17 mouse cellular contexts compared by ENCODE assay signal in genomic region chr6:98307647-98308046, GRCm38 (mm10). TPM values are rescaled to one million over a fixed set of nuclear protein-coding genes. Genes with fewer than 3 reads are reported as not detected.
DNase-seq lines count a peak whose midpoint lies in the region; ATAC-seq lines count a peak whose summit lies in the region.
"Had no signal": no experiment of that assay in that cellular context is flagged by ENCODE, and none has a peak within 500 bp of the region (broad histone marks: within the 10 kb centered on the region; RNA-seq: fewer than 3 reads in every experiment).

No protein-coding gene starts in this region.

- H3K4me3 ChIP-seq in forebrain, embryonic 14.5 days (ENCODE audit: low read depth, low read length): no peak overlapping the region
- H3K4me3 ChIP-seq: erythroblast, embryonic 14.5 days; heart, embryonic 13.5 days had no signal

- peak; percentile 7 for DNase-seq in adrenal gland, postnatal 14 days
- no peak for DNase-seq in adrenal gland, postnatal 4 days (ENCODE audit: low spot score in 2 of 2)
- peak; percentile 26 for DNase-seq in lung, postnatal 36 days
- DNase-seq in lung, postnatal 14 days: no peak
- peak; percentile 29 to 46 for DNase-seq in heart, postnatal 14 days
- DNase-seq in urinary bladder, postnatal 25 days (ENCODE audit: low spot score): peak; percentile 59
- no peak for DNase-seq in forebrain, embryonic 14.5 days (ENCODE audit: low spot score)
- DNase-seq in embryo, embryonic 10.5 days (ENCODE audit: low spot score): no peak
- DNase-seq: cerebellum, postnatal 36 days; liver had no signal

- no peaks in the 10 kb centered on the region for H3K4me1 ChIP-seq in forebrain, embryonic 14.5 days (ENCODE audit: control insufficient read depth, insufficient read depth, low read length)
- H3K4me1 ChIP-seq: heart, embryonic 13.5 days had no signal

- intact Hi-C loops in heart, postnatal 14 days (cut with DNase I): no loop called here

- H3K4me2 ChIP-seq in forebrain, embryonic 14.5 days (ENCODE audit: low read length): no peak overlapping the region
- H3K4me2 ChIP-seq: heart, embryonic 13.5 days had no signal

- no peak overlapping the region for H3K27ac ChIP-seq in forebrain, embryonic 14.5 days (ENCODE audit: low read depth, low read length)
- H3K27ac ChIP-seq: heart, embryonic 13.5 days; kidney, postnatal 0 days had no signal

- H3K9ac ChIP-seq in forebrain, embryonic 14.5 days (ENCODE audit: low read length): no peak overlapping the region
- H3K9ac ChIP-seq: heart, embryonic 13.5 days had no signal

- H3K36me3 ChIP-seq in forebrain, embryonic 14.5 days (ENCODE audit: control insufficient read depth, insufficient read depth, low read length): no peaks in the 10 kb centered on the region
- H3K36me3 ChIP-seq: heart, embryonic 13.5 days had no signal

- 74% methylated on average over 3 of the region's 3 CpGs for WGBS in forebrain, embryonic 14.5 days

- no peaks in the 10 kb centered on the region for H3K27me3 ChIP-seq in forebrain, embryonic 14.5 days (replicated peaks; ENCODE audit: control insufficient read depth, insufficient read depth, low read length)
- H3K27me3 ChIP-seq: heart, embryonic 13.5 days had no signal

- no peaks in the 10 kb centered on the region for H3K9me3 ChIP-seq in forebrain, embryonic 14.5 days (replicated peaks; ENCODE audit: control insufficient read depth, low read length)
- H3K9me3 ChIP-seq: heart, embryonic 13.5 days had no signal

- ATAC-seq in forebrain, embryonic 14.5 days: no peak

RNA-seq across cellular contexts. Expression of gene Gm765, which starts 34.9 kb away (rescaled TPM):
- 0.15 TPM in 1 of 2 replicates, not detected in the other for total RNA-seq in adrenal gland, postnatal 14 days (2021)
- total RNA-seq in adrenal gland, postnatal 4 days (2021): not detected
- total RNA-seq in heart, postnatal 14 days (2021): not detected
- polyA plus RNA-seq in forebrain, embryonic 14.5 days (2014; fragmentation: Nextera tagmentation; extraction: Ambion mirVana): not detected in 2 replicates
- total RNA-seq: ES-E14; layer of hippocampus, postnatal 25 days; megakaryocyte progenitor cell, adult 5-6 weeks; midbrain, postnatal 0 days had no signal
- polyA plus RNA-seq: erythroblast, embryonic 14.5 days; heart, embryonic 13.5 days; kidney, postnatal 0 days had no signal

Comparison
In these comparisons a context has a peak if more than half of its experiments do, and no peak if none do; other contexts are left out.
1. DNase-seq: peak in adrenal gland, postnatal 14 days (single experiment), lung, postnatal 36 days (single experiment), heart, postnatal 14 days (2 of 2) and urinary bladder, postnatal 25 days (single experiment); none in adrenal gland, postnatal 4 days (0 of 2), lung, postnatal 14 days (single experiment), forebrain, embryonic 14.5 days (single experiment) and embryo, embryonic 10.5 days (single experiment).